Mouse (Mus musculus): ENCODE results near the gene Arfgap1. TPM values are rescaled to one million over a fixed set of nuclear protein-coding genes. Genes with fewer than 3 reads are reported as not detected.

Arfgap1 gene
- polyA plus RNA-seq, 1 experiment, result 55.4 TPM

GRCm38 (mm10) chr2:180925176-180925575, 41.8 kb upstream of the Arfgap1 start:
- TF ChIP-seq MYOG (IDR thresholded peaks at IDR 0.05; ENCODE audit: control insufficient read depth in 1 of 3, insufficient read depth in 1 of 3, insufficient read length in 2 of 3, low read depth in 2 of 3), result no peak

GRCm38 (mm10) chr2:180928723-180929122, 38.3 kb upstream of the Arfgap1 start, which contains the start of gene Birc7:
Gene Birc7 (plus strand): TSS chr2:180929023.
- no peaks in the 10 kb centered on the region for H3K79me2 ChIP-seq (ENCODE audit: control insufficient read depth, insufficient read depth)
- H3K36me3 ChIP-seq (ENCODE audit: control insufficient read depth, insufficient read depth), result no peaks in the 10 kb centered on the region
- no peak within 1 kb of the TSS for H3ac ChIP-seq (ENCODE audit: control insufficient read depth, insufficient read length)
- TF ChIP-seq SRF (IDR thresholded peaks at IDR 0.05; ENCODE audit: control insufficient read depth, insufficient read length, low read depth) (no peak), CEBPB (IDR thresholded peaks at IDR 0.05; ENCODE audit: insufficient read depth, poor library complexity, severe bottlenecking) (no peak), MYOG (IDR thresholded peaks at IDR 0.05; ENCODE audit: control insufficient read depth in 1 of 3, insufficient read depth in 1 of 3, insufficient read length in 2 of 3, low read depth in 2 of 3) (no peak), POLR2AphosphoS2 (IDR thresholded peaks at IDR 0.05; ENCODE audit: insufficient read length, low read depth) (no peak)
- H3K4me2 ChIP-seq (ENCODE audit: low read depth), result no peak within 1 kb of the TSS
- no peak within 1 kb of the TSS for H3K4me3 ChIP-seq
- peaks cover 47% of the 10 kb centered on the region for H3K27me3 ChIP-seq (ENCODE audit: control insufficient read depth, insufficient read depth, insufficient read length)

More at GRCm38 (mm10) chr2:180925176-180925575, 41.8 kb upstream of the Arfgap1 start:
- no peak overlapping the region for H3ac ChIP-seq (ENCODE audit: control insufficient read depth, insufficient read length)
- no peak overlapping the region for H3K4me2 ChIP-seq (ENCODE audit: low read depth)
- H3K4me3 ChIP-seq, result no peak overlapping the region
- H3K27me3 ChIP-seq (ENCODE audit: control insufficient read depth, insufficient read depth, insufficient read length), result peaks cover 21% of the 10 kb centered on the region
- no peaks in the 10 kb centered on the region for H3K36me3 ChIP-seq (ENCODE audit: control insufficient read depth, insufficient read depth)
- peaks cover 4% of the 10 kb centered on the region for H3K79me2 ChIP-seq (ENCODE audit: control insufficient read depth, insufficient read depth)

DNA sequence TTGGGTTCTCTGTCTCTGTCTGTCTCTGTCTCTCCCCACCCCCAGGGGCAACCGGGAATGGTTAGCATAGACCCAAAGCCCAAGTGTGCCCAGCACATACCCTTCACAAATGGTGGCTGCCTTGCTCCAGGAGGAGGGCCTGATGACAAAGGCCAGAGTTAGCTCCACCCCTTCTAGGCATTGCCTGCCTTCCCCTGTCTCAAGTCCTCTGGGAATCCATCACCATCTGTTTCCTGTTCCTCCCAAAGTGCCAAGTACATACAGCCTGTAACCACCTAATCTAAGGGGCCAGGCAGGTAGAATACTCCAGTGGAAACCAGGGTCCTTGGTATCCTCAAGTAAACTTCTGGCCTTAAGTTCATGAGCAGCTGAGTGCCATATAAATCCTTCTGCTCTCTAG, 34.6 kb upstream of the Arfgap1 start:
- H3K27me3 ChIP-seq (ENCODE audit: control insufficient read depth, insufficient read depth, insufficient read length), result peaks cover 70% of the 10 kb centered on the region
- no peaks in the 10 kb centered on the region for H3K79me2 ChIP-seq (ENCODE audit: control insufficient read depth, insufficient read depth)
- TF ChIP-seq E2F4 (IDR thresholded peaks at IDR 0.05; ENCODE audit: insufficient read depth) (no peak), USF1 (IDR thresholded peaks at IDR 0.05; ENCODE audit: low read depth) (no peak), TCF12 (IDR thresholded peaks at IDR 0.05; ENCODE audit: insufficient read depth, poor library complexity, severe bottlenecking) (no peak), MYOD1 (IDR thresholded peaks at IDR 0.05; ENCODE audit: control insufficient read depth in 1 of 3, insufficient read length in 2 of 3, low read depth in 2 of 3) (no peak), POLR2A (IDR thresholded peaks at IDR 0.05; ENCODE audit: insufficient read length, low read depth) (no peak), POLR2AphosphoS2 (IDR thresholded peaks at IDR 0.05; ENCODE audit: insufficient read length, low read depth) (no peak), TCF3 (IDR thresholded peaks at IDR 0.05; ENCODE audit: insufficient read length, low read depth) (no peak), MYOG (IDR thresholded peaks at IDR 0.05; ENCODE audit: control insufficient read depth in 1 of 3, insufficient read depth in 1 of 3, insufficient read length in 2 of 3, low read depth in 2 of 3) (no peak), REST (IDR thresholded peaks at IDR 0.05; ENCODE audit: insufficient read depth, insufficient read length) (no peak), MAX (IDR thresholded peaks at IDR 0.05; ENCODE audit: low read depth) (no peak), CEBPB (IDR thresholded peaks at IDR 0.05; ENCODE audit: insufficient read depth, poor library complexity, severe bottlenecking) (no peak), SRF (IDR thresholded peaks at IDR 0.05; ENCODE audit: control insufficient read depth, insufficient read length, low read depth) (no peak)
- no peak overlapping the region for H3K4me2 ChIP-seq (ENCODE audit: low read depth)
- H3K36me3 ChIP-seq (ENCODE audit: control insufficient read depth, insufficient read depth), result no peaks in the 10 kb centered on the region
- no peak overlapping the region for H3ac ChIP-seq (ENCODE audit: control insufficient read depth, insufficient read length)
- H3K4me3 ChIP-seq, result no peak overlapping the region

- no peak overlapping the region for H3K4me3 ChIP-seq
- peaks cover 25% of the 10 kb centered on the region for H3K27me3 ChIP-seq (ENCODE audit: control insufficient read depth, insufficient read depth, insufficient read length)
- H3ac ChIP-seq (ENCODE audit: control insufficient read depth, insufficient read length), result no peak overlapping the region
- H3K4me2 ChIP-seq (ENCODE audit: low read depth), result no peak overlapping the region
- TF ChIP-seq MYOG (IDR thresholded peaks at IDR 0.05; ENCODE audit: control insufficient read depth in 1 of 3, insufficient read depth in 1 of 3, insufficient read length in 2 of 3, low read depth in 2 of 3) (peak in 1 of 3 experiments; percentile 42), MAX (IDR thresholded peaks at IDR 0.05; ENCODE audit: low read depth) (no peak), USF1 (IDR thresholded peaks at IDR 0.05; ENCODE audit: low read depth) (no peak), SRF (IDR thresholded peaks at IDR 0.05; ENCODE audit: control insufficient read depth, insufficient read length, low read depth) (no peak), MYOD1 (IDR thresholded peaks at IDR 0.05; ENCODE audit: control insufficient read depth in 1 of 3, insufficient read length in 2 of 3, low read depth in 2 of 3) (peak in 1 of 3 experiments; percentile 51), POLR2A (IDR thresholded peaks at IDR 0.05; ENCODE audit: insufficient read length, low read depth) (no peak)
- no peaks in the 10 kb centered on the region for H3K36me3 ChIP-seq (ENCODE audit: control insufficient read depth, insufficient read depth)
- H3K79me2 ChIP-seq (ENCODE audit: control insufficient read depth, insufficient read depth), result no peaks in the 10 kb centered on the region
These were observed 26.8 kb upstream of the Arfgap1 start for GRCm38 (mm10) chr2:180940187-180940586.

GRCm38 (mm10) chr2:180941869-180942268, 25.2 kb upstream of the Arfgap1 start:
- Histone ChIP-seq H3K36me3 (ENCODE audit: control insufficient read depth, insufficient read depth) (no peaks in the 10 kb centered on the region), H3K27me3 (ENCODE audit: control insufficient read depth, insufficient read depth, insufficient read length) (peaks cover 12% of the 10 kb centered on the region), H3K4me3 (no peak overlapping the region), H3K79me2 (ENCODE audit: control insufficient read depth, insufficient read depth) (no peaks in the 10 kb centered on the region), H3K4me2 (ENCODE audit: low read depth) (no peak overlapping the region), H3ac (ENCODE audit: control insufficient read depth, insufficient read length) (no peak overlapping the region)
- TF ChIP-seq POLR2A (IDR thresholded peaks at IDR 0.05; ENCODE audit: insufficient read length, low read depth) (no peak), USF1 (IDR thresholded peaks at IDR 0.05; ENCODE audit: low read depth) (no peak), MYOD1 (IDR thresholded peaks at IDR 0.05; ENCODE audit: control insufficient read depth in 1 of 3, insufficient read length in 2 of 3, low read depth in 2 of 3) (no peak), REST (IDR thresholded peaks at IDR 0.05; ENCODE audit: insufficient read depth, insufficient read length) (no peak), POLR2AphosphoS2 (IDR thresholded peaks at IDR 0.05; ENCODE audit: insufficient read length, low read depth) (no peak), MAX (IDR thresholded peaks at IDR 0.05; ENCODE audit: low read depth) (no peak), TCF12 (IDR thresholded peaks at IDR 0.05; ENCODE audit: insufficient read depth, poor library complexity, severe bottlenecking) (no peak), TCF3 (IDR thresholded peaks at IDR 0.05; ENCODE audit: insufficient read length, low read depth) (no peak), E2F4 (IDR thresholded peaks at IDR 0.05; ENCODE audit: insufficient read depth) (no peak), SRF (IDR thresholded peaks at IDR 0.05; ENCODE audit: control insufficient read depth, insufficient read length, low read depth) (no peak), CEBPB (IDR thresholded peaks at IDR 0.05; ENCODE audit: insufficient read depth, poor library complexity, severe bottlenecking) (no peak), MYOG (IDR thresholded peaks at IDR 0.05; ENCODE audit: control insufficient read depth in 1 of 3, insufficient read depth in 1 of 3, insufficient read length in 2 of 3, low read depth in 2 of 3) (no peak)

Data from myocyte (in vitro differentiated cells).